Mouse (Mus musculus): Measurements from ENCODE around the gene Zdhhc7.

DNA sequence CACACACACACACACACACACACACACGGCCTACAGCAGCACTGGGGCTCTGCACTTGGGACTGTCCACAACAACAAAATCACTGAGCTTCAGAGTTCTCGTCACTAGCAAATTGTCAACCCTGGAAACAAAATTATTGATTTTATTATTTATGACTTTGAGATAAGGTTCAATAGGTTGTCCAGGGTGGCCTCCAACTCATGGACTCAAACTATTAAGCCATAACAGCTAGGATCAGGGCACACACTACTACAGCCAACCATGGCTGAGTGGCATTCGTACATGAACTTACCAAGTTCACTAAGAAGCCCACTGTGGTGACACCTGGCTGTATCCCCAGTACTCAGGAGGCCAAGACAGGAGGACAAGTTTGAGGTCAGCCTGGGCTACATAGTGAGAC is 8.2 kb downstream of the Zdhhc7 start:
- TF ChIP-seq CTCF (IDR thresholded peaks at IDR 0.05; ENCODE audit: low read depth) (no peak), EP300 (IDR thresholded peaks at IDR 0.05; ENCODE audit: low read depth) (no peak)

Measured in heart, postnatal 0 days (tissue).